Mouse (Mus musculus) midbrain, embryonic 14.5 days (tissue): ENCODE measurements around the gene Ears2. TPM values are rescaled to one million over a fixed set of nuclear protein-coding genes. Genes with fewer than 3 reads are reported as not detected.
"Not testable (repeated sequence)": the region's sequence is repeated elsewhere in the genome, so short reads cannot be mapped to it uniquely, and the experiment has no call there.

ENCODE experiments used
- ATAC-seq: fragments of 200-750 bp; cut with Nextera tagmentation; 2 replicates; pipeline ENCODE4 v1.8.0; 2017; ENCODE audit warnings: moderate number of reproducible peaks, moderate library complexity; ENCODE audit not compliant: low FRiP score, low TSS enrichment
- DNase-seq: peaks from one replicate; pipeline ENCODE4 v3.0.0-alpha.2; 2015
- H3K27ac ChIP-seq: fragments of 300-500 bp; sonication (generic); replicated peaks from 2 replicates; pipeline ENCODE4 v1.5.1; 2014; ENCODE audit warnings: mild to moderate bottlenecking, low read depth, low read length, moderate library complexity
- H3K27me3 ChIP-seq: fragments of 300-500 bp; sonication (generic); 2 replicates; pipeline ENCODE4 v1.6.1; 2014; ENCODE audit warnings: low read length, control low read depth, mixed read lengths; ENCODE audit not compliant: control insufficient read depth, insufficient read depth
- H3K36me3 ChIP-seq: fragments of 300-500 bp; sonication (generic); 2 replicates; pipeline ENCODE4 v1.6.1; 2014; ENCODE audit warnings: low read length, control low read depth; ENCODE audit not compliant: control insufficient read depth, insufficient read depth
- H3K4me1 ChIP-seq: fragments of 300-500 bp; sonication (generic); 2 replicates; pipeline ENCODE4 v1.6.1; 2014; ENCODE audit warnings: mild to moderate bottlenecking, antibody characterized with exemption, low read length, control low read depth; ENCODE audit not compliant: control insufficient read depth, insufficient read depth
- H3K4me2 ChIP-seq: fragments of 300-500 bp; sonication (generic); 2 replicates; pipeline ENCODE4 v1.6.1; 2014; ENCODE audit warnings: mild to moderate bottlenecking, low read length, moderate library complexity
- H3K4me3 ChIP-seq: fragments of 300-500 bp; sonication (generic); replicated peaks from 2 replicates; pipeline ENCODE4 v1.5.1; 2014; ENCODE audit warnings: low read depth, low read length
- H3K9ac ChIP-seq: fragments of 300-500 bp; sonication (generic); replicated peaks from 2 replicates; pipeline ENCODE4 v1.6.1; 2014; ENCODE audit warnings: mild to moderate bottlenecking, low read length, moderate library complexity
- H3K9me3 ChIP-seq: fragments of 300-500 bp; sonication (generic); 2 replicates; pipeline ENCODE4 v1.6.1; 2016; ENCODE audit warnings: low read length, control low read depth, mixed read lengths; ENCODE audit not compliant: control insufficient read depth
- WGBS: fragments of 180-500 bp; shearing (Covaris S2); extraction: QIAGEN DNeasy Blood & Tissue Kit; methylation state at CpG from one replicate; pipeline ENCODE4 v1.1.7; 2014; 5-methylcytosine and 5-hydroxymethylcytosine counted together
- polyA plus RNA-seq: library from polyadenylated mRNA; unstranded; fragments of >200 nt; fragmentation: Nextera tagmentation; extraction: Ambion mirVana; gene quantifications from 2 replicates; pipeline ENCODE4 v1.2.1, GENCODE M21; 2014

Ears2 gene
- polyA plus RNA-seq = 8.2 and 11.0 TPM in 2 replicates

DNA sequence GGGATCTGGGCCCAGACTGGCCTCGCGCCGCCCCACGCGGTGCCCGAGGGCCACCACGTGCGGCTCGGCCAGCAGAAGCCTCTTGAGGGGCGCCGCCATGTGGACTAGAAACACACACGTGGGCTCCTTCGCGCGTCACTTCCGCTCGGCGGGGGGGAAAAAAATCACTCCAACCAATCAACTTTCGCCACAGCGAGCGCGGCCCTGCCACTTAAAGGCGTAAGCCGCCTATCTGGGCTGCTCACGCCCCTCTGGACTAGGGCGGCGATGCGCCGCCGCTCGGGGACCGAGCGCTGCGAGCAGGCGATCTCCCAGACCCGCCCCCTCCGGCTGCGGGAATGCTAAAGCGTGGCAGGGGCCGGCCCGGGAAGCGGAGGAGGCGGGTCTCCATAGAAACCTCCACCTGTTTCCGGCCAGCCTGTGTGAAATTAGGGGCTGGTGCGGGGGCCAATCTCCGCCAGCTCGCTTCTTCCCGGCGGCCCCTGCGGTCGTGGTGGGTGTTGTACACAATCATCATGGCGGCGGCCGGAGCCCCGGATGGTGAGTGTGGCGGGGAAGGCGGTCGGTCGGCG lies at the start of gene Ears2, which contains the start of gene Ubfd1:
TSS of gene Ears2 (minus strand) at position 319 of the 572 bp plus-strand sequence.
TSS of gene Ubfd1 (plus strand) at position 231 of the 572 bp plus-strand sequence.
- Histone ChIP-seq H3K27me3 (no peaks in the 10 kb centered on the region), H3K27ac (peak within 1 kb of the TSS; percentile 95), H3K9me3 (no peaks in the 10 kb centered on the region), H3K4me3 (peak within 1 kb of the TSS; percentile 100), H3K36me3 (peaks cover 33% of the 10 kb centered on the region), H3K4me1 (peaks cover 23% of the 10 kb centered on the region), H3K4me2 (peak within 1 kb of the TSS; percentile 85), H3K9ac (peak within 1 kb of the TSS; percentile 92)
- ATAC-seq (peak; percentile 98), DNase-seq (peak; percentile 98)
- under 1% methylated on average over 60 of the region's 60 CpGs for WGBS

DNA sequence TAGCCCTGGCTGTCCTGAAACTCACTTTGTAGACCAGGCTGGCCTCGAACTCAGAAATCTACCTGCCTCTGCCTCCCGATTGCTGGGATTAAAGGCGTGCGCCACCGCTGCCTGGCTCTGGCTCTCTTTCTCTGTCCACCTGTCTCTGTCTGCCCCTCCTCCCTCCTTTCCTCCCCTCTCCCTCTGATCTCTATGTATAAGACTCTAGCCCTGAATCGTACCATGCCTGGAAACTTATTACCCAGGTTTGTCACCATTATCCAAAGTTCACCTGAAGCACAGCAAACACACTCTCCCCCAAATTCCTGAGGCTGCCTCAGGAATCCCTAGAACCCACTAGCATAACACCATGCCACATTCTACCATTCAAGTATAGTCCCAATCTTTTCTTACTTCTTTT lies 41.1 kb upstream of the Ears2 start:
- no peaks in the 10 kb centered on the region for H3K4me1 ChIP-seq
- no peak overlapping the region for H3K4me3 ChIP-seq
- ATAC-seq (no peak), DNase-seq (no peak)
- no peak overlapping the region for H3K27ac ChIP-seq
- no peaks in the 10 kb centered on the region for H3K27me3 ChIP-seq
- 94% methylated on average over 6 of the region's 6 CpGs for WGBS
- no peak overlapping the region for H3K9ac ChIP-seq
- H3K4me2 ChIP-seq = no peak overlapping the region
- H3K36me3 ChIP-seq = peaks cover 13% of the 10 kb centered on the region; the same call in 1 of the 2 replicates
- H3K9me3 ChIP-seq = no peaks in the 10 kb centered on the region

DNA sequence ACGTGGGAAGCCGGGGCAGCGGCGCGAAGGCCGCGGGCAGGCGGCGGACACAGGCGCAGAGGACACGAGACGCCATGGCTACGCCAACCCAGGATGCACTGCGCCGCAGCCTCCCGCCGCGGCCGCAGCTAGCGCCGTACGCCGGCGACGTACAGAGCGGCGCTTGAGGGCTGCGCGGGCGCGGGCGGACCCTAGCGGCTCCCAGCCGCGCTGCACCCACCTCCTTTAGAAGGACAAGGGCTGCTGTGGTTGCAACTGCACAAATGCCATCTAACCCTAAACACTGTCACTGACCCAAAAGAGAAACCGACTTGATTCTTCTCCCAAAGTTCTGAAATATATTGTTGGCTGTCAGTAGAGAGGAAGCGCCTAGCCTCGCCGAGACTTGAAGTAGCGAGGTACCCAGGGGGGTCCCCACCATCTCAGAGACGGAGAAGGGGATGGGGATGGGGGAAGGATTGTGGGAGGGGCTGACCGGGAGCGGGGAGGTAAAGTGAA lies 34.7 kb upstream of the Ears2 start, which contains the start of gene Ndufab1:
TSS of gene Ndufab1 (minus strand) at position 140 of the 498 bp plus-strand sequence.
- peak within 1 kb of the TSS; percentile 74 for H3K9ac ChIP-seq
- ATAC-seq (peak; percentile 98), DNase-seq (peak; percentile 97)
- H3K27me3 ChIP-seq = no peaks in the 10 kb centered on the region
- peak within 1 kb of the TSS; percentile 68 for H3K4me2 ChIP-seq
- H3K27ac ChIP-seq = peak within 1 kb of the TSS; percentile 39; the same call in 1 of the 2 replicates
- WGBS = under 1% methylated on average over 38 of the region's 43 CpGs
- no peaks in the 10 kb centered on the region for H3K9me3 ChIP-seq
- H3K4me1 ChIP-seq = peaks cover 6% of the 10 kb centered on the region
- H3K36me3 ChIP-seq = peaks cover 14% of the 10 kb centered on the region
- peak within 1 kb of the TSS; percentile 66 for H3K4me3 ChIP-seq

DNA sequence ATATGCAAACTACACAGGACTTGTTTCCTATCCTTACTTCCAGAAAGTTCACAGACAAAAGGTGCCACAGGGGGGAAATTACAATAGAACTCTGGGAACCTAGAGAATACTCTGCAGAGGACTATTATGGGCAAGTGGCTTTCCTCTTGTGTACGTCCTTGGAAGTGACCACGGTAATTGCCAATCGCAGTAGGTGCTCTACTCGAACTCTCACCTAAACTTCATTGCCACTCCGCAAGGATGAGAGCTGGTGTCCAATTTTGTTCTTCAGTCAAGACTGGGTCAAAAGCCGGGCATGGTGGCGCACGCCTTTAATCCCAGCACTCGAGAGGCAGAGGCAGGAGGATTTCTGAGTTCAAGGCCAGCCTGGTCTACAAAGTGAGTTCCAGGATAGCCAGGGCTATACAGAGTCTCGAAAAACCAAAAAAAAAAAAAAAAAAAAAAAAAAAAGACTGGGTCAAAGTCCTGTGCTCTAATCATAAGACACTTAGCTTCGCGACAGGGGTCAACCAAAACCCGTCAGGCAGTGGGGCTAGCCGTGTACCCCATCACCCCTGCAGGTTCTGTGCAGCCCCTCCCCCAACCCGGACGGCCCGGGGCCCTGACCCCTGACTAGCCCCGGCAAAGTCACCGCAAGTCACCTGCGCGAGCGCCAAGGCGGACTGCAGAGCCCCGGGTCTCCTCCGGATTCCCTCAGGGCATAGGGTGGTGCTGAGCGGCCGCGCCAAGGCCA lies 34.1 kb upstream of the Ears2 start:
- WGBS = 8% methylated on average over 25 of the region's 28 CpGs
- peak overlapping the region; percentile 68 for H3K4me2 ChIP-seq
- H3K27ac ChIP-seq, H3K4me1 ChIP-seq, H3K9me3 ChIP-seq, H3K27me3 ChIP-seq: not testable (repeated sequence)
- peaks cover 20% of the 10 kb centered on the region for H3K36me3 ChIP-seq
- DNase-seq (peak; percentile 43), ATAC-seq (peak; percentile 68)
- peak overlapping the region; percentile 66 for H3K4me3 ChIP-seq
- H3K9ac ChIP-seq = peak overlapping the region; percentile 74

DNA sequence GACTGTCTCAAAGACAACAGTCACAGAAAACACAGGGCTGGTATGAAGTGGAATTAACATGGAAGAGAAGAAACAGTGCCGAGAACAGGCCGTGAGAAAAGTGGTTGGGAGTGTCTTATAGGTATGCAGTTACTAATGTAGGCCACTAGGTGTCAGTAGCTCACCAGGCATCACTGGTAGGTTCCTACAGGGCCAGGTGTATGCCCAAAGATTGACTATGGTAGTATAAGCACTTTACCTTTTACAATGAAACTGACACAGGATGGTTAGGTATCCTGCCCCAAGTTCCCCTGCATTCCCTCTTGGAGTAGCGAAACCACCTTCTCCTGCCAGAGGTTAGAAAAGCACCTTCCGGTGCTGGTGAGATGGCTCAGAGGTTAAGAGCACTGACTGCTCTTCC lies 32.2 kb upstream of the Ears2 start:
- 70% methylated on average over 4 of the region's 4 CpGs for WGBS
- H3K4me2 ChIP-seq = no peak overlapping the region
- no peak overlapping the region for H3K27ac ChIP-seq
- no peak overlapping the region for H3K4me3 ChIP-seq
- ATAC-seq (no peak), DNase-seq (peak; percentile 74)
- peaks cover 6% of the 10 kb centered on the region for H3K4me1 ChIP-seq
- H3K36me3 ChIP-seq = peaks cover 39% of the 10 kb centered on the region
- no peaks in the 10 kb centered on the region for H3K27me3 ChIP-seq
- H3K9me3 ChIP-seq = no peaks in the 10 kb centered on the region
- no peak overlapping the region for H3K9ac ChIP-seq

DNA sequence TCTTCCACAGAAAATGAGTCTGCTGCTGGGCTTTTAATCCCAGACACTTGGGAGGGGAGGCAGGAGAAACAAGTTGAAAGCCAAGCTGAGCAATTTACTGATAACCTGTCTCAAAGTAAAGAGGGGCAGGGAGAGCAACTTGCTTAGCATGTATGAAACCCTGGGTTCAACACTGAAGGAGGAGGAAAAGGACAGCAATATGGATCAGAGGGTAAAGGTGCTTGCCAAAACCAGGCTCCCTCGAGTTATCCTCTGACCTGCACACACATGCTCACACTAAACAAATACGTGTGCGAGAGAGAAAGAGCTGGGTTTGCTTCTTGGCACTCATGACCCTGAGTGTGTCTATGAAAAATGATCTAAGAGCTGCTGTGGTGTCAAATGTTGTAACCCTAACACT lies 30.9 kb upstream of the Ears2 start:
- Histone ChIP-seq H3K27ac (no peak overlapping the region), H3K4me3 (no peak overlapping the region), H3K9me3 (no peaks in the 10 kb centered on the region), H3K9ac (no peak overlapping the region), H3K4me2 (no peak overlapping the region), H3K36me3 (peaks cover 47% of the 10 kb centered on the region), H3K4me1 (peaks cover 6% of the 10 kb centered on the region), H3K27me3 (no peaks in the 10 kb centered on the region)
- WGBS = 97% methylated on average over 3 of the region's 3 CpGs
- ATAC-seq (no peak), DNase-seq (no peak)

DNA sequence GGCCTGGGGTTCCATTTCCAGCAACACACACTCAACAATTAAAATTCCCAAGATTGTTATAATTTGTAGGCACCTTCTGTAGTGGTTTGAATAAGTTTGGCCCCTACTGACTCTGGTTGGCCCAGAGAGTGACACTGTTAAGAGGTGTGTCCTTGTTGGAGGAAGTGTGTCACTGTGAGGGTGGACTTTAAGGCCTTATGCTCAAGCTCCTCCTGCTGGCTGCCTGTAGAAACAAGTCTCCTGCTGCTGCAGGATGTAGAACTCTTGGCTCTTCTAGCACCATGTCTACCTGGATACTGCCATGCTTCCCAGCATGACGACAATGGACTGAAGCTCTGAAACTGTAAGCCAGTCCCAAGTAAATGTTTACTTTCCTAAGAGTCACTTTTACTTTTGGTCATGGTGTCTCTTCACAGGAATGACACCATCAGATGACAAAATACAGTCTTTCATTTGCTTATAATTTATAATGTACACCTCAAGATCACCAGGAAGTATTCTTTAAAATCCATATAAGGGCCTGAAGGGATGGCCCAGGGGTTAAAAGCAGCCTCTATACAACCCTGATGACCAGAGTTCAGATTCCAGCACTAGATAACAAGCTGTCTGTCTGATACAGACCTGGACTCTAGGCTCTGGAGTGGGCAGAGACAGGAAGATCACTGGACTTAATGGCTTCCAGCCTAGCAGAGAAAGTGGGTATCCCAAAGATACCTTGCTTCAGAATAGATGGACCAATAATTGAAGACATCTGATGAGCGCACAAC lies 27.7 kb upstream of the Ears2 start:
- Histone ChIP-seq H3K4me2 (no peak overlapping the region), H3K9me3 (no peaks in the 10 kb centered on the region), H3K27me3 (no peaks in the 10 kb centered on the region), H3K4me3 (no peak overlapping the region), H3K27ac (no peak overlapping the region), H3K9ac (no peak overlapping the region), H3K4me1 (no peaks in the 10 kb centered on the region), H3K36me3 (peaks cover 76% of the 10 kb centered on the region)
- ATAC-seq = no peak
- WGBS = 100% methylated on average over 2 of the region's 2 CpGs
- DNase-seq = no peak

DNA sequence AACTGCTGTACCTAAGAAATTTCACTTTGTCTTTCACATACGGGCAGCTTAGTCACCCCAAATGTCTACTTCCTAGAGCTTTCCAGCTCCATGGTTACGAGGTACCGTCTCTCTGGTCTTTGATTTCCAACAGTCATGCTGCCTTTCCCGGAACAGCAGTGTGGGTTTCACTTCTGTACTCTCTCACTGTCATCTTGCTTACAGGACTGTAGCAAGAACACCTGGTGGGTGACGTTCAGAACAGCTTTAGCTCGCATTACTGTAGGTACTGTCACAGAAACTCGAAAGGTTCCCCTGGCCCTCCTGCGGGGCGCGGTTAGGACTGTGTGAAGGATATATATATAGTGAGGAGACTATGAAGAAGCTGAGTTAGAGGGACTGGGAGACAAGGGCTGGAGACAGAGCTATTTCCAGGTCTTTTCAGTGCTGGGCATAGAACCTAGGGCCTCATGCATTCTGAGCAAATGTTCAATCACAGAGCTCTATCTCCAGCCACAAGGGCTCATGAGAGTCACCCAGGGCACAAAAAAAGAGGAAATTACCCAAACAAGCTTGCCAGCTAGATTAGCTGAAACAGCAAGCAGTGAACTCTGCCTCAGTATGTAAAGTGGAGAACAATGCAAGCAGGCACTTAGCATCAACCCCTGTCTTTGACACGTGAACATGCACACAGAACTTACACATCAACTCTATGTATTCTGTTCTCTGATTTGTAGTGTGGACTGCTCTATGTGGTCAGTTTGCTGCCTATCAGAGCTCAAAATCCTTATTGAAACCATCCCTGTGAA lies 20.3 kb upstream of the Ears2 start:
- no peaks in the 10 kb centered on the region for H3K9me3 ChIP-seq
- H3K27ac ChIP-seq = no peak overlapping the region
- H3K4me1 ChIP-seq = no peaks in the 10 kb centered on the region
- WGBS = 95% methylated on average over 11 of the region's 11 CpGs
- no peak overlapping the region for H3K9ac ChIP-seq
- no peaks in the 10 kb centered on the region for H3K27me3 ChIP-seq
- H3K4me3 ChIP-seq = no peak overlapping the region
- ATAC-seq (no peak), DNase-seq (no peak)
- H3K36me3 ChIP-seq = peaks cover 71% of the 10 kb centered on the region
- no peak overlapping the region for H3K4me2 ChIP-seq
